Mouse (Mus musculus): ENCODE measurements at regions not wholly inside any gene's neighbourhood (a gene's known extent, or its start where the extent isn't known, plus 50 kb on each side); places are given as distances from the start of the nearest gene placed in this dataset.
"Not testable (repeated sequence)": the region's sequence is repeated elsewhere in the genome, so short reads cannot be mapped to it uniquely, and the experiment has no call there.

DNA sequence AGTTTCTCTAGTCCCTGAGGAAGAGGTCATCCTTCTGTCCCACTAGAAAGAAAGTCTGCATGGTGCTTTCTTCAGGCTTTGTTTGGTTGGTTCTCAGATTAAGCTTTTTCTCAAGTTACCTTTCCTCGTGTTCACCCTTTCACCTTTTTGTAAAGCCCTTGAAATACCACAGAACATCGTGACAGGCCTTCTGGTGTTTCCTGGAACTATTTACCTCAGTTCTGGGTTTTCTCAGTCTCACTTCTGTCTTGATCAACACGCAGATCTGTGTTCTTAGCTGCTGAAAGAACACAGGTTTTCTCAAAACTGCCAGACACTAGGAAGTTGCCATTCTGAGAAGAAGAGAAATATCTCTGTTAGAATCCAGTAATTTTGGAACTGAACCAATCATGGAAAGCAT lies 255.8 kb downstream of the Nfkbiz start:
- DNase-seq (ENCODE audit: low spot score in 2 of 2) = no peak

DNA sequence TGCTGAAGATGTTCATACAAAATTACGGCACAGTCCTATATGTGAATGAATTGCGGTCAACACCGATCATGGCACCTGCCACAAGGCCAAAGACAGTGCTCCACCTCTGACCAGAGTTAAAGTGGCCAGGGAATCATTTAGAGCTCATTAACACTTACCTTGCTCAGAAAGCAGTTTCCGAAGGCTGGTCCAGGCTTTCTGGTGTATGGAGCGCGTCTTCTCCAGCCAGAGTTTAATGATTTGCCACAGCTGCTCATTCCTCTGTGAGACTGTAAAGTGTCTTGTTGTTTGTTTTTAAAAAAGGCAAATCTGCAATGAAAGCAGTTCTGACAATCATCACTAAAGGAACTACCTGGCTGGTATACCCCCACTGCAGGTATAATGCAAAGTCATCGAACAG lies 256.7 kb downstream of the Nfkbiz start:
- no peak for DNase-seq (ENCODE audit: low spot score in 2 of 2)

DNA sequence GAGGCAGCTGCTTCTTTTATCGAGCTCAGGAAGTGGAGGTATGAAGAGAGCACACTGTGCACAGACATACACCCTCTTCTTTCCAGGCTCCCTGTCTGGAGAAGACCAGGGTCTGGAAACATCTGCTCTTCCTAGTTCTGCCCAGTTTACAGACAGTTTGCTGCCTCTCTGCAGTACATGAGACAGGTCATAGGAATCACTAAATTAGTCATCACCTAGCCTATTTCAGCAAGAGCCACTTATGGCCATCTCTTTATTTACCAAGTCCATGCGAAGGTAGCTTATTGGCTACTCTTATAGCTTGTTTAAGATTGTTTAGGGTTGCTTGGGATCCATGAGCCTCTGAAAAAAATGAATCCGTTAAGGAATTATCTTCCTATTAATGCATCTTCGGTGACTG lies 257.9 kb downstream of the Nfkbiz start:
- DNase-seq (ENCODE audit: low spot score in 2 of 2) = no peak

DNA sequence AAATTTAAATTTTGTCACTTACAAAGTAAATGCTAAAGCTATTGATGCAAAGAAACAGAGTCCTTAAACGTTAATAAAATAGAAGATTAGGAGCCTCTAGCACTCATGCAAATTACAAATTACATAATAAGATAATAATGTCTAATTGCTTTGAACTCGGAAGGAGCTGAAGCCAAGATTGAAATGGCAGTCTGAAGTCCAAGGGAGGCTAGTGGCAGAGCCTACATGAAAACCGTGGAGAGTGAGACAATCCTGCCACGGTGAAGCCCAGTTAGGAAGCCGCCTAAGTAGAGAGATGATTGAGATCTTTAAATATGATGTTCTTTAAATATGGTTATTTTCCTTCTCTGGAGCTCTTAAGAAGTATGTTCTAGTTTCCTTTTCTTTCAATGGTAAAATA lies 260.0 kb downstream of the Nfkbiz start:
- no peak for DNase-seq (ENCODE audit: low spot score in 2 of 2)

DNA sequence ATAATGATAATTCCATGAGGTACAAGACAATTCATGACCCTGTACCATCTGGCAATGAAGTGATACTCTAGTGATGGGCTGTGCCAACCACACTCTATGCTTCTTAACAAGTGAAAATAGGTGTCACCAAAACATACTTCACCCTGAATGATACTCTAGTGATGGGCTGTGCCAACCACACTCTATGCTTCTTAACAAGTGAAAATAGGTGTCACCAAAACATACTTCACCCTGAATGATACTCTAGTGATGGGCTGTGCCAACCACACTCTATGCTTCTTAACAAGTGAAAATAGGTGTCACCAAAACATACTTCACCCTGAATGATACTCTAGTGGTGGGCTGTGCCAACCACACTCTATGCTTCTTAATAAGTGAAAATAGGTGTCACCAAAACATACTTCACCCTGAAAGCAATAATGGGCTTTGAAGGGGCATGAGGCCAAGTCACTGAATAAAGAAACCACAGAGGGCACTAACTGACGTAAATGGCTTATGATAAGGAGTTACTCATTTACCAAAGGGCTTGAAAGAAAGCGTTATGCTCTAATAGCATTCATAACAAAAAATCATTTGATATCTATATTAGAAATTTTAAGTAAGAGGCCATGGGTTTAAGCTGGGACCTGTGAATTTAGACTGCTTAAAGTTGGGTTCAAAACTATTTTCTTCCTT lies 263.0 kb downstream of the Nfkbiz start:
- DNase-seq (ENCODE audit: low spot score in 2 of 2) = not testable (repeated sequence)

DNA sequence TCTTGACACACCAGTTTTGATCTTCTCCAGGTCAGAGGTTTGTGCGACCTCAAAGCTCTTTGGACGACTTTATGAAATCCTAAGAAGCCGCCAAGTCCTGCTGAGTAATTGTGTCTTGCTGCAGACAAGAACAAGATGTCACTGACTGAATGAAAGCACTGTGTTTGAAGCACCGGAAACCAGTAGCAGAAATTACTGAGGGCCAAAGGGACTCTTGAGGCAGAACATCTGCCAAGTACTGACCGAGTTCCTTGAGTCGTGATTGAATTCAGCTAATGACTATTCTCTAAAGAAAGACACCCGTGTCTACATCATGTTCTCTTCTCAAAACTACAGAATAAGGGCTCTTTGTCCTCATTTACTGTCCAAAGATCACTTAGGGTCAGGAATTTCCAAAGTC lies 267.6 kb downstream of the Nfkbiz start:
- no peak for DNase-seq (ENCODE audit: low spot score in 2 of 2)

DNA sequence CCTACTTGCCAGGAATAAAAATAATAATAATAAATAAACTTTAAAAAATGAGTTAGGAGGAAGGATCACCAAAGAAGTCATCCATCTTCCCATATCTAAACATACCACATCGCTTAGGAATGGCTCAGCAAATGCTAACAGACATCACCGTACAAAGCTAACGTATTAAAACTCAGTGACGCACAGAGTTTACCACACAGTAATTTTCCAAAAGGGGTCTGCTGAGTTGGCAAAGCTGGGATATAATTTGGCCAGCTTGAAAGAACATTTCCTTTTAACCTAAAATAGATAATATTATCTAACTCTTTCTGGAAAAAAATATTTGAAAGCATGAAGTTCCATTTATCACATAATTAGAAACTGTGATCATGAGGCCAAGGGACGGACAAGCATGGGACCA lies 268.6 kb downstream of the Nfkbiz start:
- DNase-seq (ENCODE audit: low spot score in 2 of 2) = no peak

DNA sequence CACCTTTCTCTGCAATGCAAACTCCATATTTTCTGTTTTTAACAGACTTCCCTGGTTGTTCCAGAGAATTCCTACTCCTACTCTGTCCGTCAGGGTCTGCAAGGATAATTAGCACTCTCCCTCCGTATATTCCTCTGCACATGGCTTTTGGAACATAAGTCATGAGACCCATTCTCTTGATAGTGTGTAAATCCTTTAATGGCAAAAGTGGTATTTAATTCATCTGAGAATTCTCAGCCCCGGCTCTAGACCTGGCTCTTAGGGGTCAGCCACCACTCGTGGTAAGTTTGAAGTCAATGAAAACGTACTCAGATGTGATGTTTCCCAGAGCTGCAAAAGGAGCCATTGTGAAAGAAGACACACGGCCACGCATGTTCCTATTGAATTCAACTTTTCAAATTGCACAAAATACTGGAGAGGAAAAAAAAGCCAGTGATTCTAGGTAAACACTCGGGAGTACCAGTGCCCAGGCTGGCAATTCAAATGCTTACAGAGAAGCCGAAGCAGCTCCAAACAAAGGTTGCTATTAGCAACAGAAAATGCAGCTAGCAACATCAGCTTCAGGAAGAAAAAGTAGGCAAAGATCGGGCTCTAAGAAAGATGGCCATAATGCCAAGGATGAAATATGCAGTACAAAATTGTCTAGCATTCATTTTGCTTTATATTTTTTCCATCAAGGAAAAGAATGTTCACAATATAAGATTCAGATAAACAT lies 258.2 kb upstream of the Zpld1 start:
- peak in 1 of 2 experiments; percentile 9 for DNase-seq (ENCODE audit: low spot score in 2 of 2)

DNA sequence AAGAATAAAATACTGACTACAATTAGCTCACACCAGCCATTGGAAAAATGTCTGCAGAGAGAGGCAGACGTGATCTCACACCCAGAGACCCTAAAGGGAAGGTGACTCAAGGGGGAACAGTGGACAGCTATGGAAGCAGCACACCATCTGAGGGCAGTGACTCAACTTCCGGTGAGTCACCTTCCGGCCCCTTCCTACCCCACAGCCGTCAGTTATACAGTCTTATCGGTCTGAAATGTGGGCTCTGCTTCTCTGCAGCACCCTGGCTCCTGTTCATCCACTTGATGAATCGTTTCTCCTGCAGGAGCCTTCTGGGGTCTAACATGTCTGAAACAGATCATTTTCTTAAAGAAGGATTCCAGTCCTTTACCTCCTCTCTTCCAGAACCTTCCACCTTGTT lies 257.4 kb upstream of the Zpld1 start:
- DNase-seq (ENCODE audit: low spot score in 2 of 2) = no peak

DNA sequence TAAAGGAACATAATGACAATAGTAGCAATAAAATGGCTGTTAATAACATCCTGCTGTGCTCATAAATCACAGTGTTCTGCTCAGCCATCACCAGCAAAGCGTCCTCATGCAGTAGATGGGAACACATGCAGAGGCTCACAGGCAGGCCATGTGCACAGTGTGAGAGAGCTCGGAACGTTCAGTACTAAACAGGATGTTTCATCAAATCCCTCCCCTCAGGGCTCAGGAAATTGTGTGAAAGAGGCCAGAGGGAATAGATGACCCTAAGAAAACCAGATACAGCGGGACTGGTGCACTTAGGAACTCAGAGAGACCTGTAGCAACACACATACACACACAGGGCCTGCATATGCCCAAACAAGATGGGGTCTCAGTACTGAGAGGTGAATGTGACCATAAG lies 256.1 kb upstream of the Zpld1 start:
- no peak for DNase-seq (ENCODE audit: low spot score in 2 of 2)

DNA sequence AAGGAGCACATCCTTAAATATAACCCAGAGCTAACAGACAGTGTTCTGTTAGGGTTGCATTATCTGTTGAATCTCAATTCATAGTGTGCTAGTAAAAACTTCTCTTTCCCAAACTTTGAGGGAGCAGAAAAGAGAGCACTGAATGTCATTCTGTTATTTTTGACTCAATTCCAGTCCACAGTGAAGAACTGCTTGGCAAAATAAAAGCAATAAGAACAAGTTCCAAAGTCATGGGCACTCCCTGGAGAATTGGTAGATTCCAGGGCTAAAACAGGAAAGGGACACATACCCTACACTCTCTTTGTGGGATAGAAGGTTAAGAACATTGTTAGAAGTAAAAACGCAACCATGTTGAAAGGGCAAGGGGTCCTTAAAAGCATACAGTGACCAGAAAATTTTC lies 253.6 kb upstream of the Zpld1 start:
- peak in 1 of 2 experiments; percentile 15 for DNase-seq (ENCODE audit: low spot score in 2 of 2)

DNA sequence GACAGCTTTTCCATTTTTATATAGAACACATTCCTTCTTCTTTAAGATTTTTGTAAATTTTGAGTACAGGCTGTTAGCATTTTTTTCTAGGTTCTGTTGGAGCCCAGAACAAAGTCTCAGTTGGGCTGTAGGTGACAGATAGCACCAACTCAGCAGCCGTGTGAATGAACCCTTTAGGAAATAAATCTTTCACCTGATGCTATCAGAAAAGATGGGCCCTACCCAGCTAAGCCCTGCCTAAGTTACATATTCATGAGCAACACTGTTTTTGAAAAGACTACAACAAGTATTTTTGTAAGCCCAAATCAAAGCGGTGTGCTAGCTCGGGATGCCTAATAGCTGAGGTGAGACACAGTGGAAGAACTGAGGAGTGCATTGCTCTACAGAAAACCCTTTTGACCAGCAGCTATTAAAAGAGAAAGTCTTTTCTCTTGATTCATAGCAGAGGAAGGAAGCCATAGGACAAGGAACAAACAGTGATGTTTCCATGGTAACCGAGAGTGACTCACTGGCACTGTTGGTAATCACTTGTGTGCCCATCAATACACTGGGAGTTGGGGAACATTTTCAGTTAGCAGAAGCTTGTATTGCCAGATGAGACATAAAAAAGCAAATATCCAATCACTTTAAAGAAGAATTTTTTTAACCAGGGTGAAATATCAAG lies 253.0 kb upstream of the Zpld1 start:
- peak in 1 of 2 experiments; percentile 55 for DNase-seq (ENCODE audit: low spot score in 2 of 2)

DNA sequence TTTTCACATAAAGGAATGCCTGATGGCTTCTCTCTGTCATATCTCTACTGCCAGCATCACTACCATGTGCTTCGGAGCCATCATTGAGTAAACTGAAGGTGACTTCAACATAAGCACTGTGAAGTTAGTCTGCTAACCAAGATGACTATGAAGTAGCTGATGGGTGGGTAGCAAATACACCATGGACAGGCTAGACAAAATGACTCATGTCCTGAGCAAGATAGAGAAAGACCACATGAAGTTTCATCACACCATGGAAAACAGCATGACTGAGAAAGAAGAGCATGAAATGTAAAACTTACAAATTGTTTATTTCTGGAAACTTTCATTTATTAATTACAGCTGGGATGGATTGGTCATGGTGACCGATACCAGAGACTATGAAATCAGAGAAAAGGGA lies 249.3 kb upstream of the Zpld1 start:
- no peak for DNase-seq (ENCODE audit: low spot score in 2 of 2)

DNA sequence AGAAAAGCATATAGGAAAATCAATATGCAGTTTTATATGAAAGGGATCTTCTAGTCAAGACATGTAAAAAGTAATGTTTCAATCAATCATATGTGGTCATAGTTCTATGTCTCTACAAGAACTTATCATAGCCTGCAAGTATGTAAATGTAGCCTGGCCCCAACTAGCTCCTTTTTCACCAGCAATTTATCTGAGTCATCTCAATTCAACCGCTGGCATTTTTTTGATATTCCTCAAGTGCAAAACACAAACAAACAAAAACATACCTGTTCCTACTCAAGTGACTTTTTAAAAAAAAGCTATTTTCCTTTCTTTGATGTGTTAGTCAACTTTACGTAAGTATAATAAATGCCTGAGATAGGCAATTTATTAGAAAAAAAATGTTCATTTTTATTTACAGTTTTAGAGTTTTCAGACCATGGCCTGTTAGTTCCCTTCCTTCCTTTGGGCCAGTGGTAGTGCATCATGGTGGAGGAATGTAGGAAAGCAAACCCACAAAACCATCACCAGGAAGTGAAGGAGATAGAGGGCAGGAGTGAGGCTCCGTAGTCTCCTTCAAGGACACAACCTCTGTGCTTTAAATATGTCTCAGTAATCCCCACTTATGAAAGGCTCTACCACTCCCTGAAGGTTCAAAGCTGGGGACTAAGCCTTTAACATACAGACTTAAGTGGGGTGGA lies 242.7 kb upstream of the Zpld1 start:
- DNase-seq (ENCODE audit: low spot score in 2 of 2) = no peak

DNA sequence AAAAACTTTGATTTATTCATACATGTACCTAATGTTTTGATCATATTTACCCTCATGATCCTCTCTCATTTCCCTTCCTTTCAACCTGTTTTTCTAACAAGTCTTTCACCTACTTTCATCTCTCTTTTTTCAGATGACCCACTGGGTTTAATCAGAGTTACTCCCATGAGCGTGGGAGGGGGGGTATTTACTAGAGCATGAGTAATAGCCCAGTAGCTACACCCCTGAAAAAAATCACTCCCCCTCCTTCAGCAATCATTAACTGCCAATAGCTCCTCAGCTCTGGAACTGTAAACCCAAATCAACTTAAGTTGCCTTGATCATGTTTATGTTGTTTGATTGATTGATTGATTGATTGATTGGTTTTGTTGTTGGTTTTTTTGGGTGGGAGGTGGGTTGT lies 241.4 kb upstream of the Zpld1 start:
- no peak for DNase-seq (ENCODE audit: low spot score in 2 of 2)

DNA sequence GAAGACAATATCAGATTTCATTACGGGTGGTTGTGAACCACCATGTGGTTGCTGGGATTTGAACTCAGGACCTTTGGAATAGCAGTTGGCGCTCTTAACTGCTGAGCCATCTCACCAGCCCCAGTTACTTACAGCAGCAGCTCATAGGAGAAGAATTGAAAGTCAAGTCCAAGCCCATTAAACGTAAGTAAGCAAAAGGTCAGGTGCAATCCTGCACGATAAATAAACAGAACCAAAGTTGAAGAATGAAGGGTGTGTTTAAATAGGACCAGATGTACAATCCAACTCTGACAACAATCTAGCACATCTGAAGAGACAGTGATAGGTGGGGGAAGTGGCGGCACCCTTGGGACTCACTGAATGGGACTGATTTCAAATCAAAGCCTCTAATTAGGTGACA lies 239.8 kb upstream of the Zpld1 start:
- no peak for DNase-seq (ENCODE audit: low spot score in 2 of 2)

DNA sequence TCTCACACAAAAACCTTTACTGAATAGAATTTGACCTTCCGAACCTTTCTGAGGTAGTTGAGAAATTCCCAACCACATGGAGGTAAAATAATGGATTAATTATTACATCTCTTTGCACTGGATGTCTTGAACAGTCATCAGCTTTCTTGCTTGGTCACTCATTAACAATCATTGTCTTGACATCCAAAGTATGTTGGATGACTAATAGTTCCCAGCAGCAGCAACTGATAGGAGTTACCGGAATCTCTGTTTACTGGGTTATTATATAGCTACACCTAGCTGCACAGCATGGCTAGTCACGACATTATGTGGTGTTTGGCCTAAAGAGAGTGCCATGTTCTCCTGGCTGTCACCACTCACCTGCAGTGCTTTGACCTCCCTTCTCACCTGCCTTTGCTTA lies 234.9 kb upstream of the Zpld1 start:
- DNase-seq (ENCODE audit: low spot score in 2 of 2) = no peak

DNA sequence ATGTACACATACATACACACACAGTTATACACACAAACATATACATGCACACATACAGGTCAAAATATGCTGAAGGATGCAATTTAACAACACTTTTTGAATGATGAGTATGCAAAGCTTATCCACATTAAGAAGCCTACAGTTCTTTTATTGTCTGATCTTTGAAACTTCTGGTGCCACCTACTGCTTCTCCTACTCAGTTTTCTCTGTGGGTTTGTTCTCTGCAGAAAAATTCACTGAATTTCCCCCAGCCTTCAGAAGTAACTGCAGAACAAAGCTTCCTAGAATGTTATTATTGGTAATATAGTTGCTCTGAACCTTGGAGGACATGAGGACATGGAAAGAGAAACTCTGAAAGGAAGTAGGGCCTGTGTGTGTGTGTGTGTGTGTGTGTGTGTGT lies 233.1 kb upstream of the Zpld1 start:
- no peak for DNase-seq (ENCODE audit: low spot score in 2 of 2)

DNA sequence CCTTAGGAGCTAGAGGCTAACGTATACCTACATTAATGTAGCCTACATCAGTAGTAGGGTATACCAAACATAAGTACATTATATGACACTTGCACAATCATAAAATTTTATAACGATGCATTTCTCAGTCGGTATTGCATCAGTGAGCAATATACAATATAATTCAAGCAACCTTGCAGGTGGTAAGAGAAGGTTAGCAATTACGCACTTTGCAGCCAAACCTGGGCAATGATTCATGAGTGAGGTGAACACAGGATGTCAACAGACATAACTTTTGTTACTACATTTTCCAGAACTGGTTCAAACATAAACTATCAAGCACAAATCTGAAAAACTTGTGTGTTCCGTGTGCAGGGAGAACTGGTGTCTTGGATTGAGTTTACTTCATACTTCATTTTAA lies 229.9 kb upstream of the Zpld1 start:
- no peak for DNase-seq (ENCODE audit: low spot score in 2 of 2)

DNA sequence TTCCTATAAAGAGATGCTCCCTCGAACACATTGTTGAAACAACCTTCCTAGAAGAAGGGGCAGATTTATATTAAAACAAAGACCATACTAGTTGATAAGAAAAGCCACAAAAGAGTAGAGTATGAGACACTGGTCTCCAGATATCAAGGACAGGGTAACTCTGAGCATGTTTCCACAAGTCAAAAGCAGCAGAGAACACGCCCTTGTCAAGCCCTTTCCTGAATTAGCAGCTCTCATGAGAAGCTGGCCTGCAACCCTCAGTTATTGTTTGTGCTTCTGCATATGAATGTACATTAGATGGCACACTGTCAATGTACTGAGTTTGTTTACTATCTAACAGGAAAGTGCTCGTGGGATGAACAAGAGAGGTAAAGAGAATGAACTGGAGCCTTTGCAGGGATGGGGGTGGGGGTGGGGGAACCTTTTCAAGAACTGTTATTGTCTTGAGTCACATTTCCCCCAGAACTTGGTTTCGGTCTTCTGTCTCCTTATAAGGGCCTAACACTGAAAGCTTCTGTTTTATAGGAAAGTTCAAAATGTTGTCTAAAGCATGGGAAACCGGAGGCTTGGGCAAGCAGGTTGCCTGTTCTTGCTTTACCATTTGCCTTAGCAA lies 228.6 kb upstream of the Zpld1 start:
- no peak for DNase-seq (ENCODE audit: low spot score in 2 of 2)

DNA sequence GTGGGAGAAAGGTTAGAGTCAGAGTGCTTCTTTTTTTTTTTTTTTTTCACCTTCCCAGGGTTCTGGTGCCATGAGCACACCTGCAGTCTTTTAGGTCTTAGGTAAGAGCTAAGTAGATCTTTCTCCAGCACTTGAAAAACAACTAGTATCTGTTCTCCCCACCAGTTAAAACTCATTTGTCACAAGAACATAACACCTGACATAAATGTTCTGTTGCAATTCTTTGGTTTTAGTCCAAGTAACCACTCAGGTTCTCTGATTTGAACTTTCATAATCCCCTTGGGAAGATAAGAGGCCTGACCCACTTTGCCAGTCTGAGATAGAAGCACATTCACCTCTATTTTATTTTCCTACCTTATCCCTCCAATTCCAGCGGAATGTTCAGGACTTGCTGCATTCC lies 225.5 kb upstream of the Zpld1 start:
- no peak for DNase-seq (ENCODE audit: low spot score in 2 of 2)

DNA sequence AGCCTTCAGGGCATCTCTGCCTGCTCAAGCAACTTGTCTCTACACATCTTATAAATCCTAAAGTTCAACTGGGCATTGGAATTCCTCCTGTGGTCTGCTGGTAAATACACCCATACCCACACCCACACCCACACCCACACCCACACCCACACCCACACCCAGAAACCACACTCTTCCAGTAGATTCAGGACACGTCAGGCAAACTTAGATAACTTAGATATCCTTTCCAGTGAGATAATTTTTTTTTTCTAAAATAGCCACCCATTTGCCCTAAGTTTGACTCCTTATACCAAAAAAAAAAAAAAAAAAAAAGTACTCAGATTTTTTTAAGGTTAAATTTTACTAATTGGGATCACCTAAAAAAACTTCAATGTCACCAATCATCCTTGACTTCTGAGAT lies 224.5 kb upstream of the Zpld1 start:
- DNase-seq (ENCODE audit: low spot score in 2 of 2) = no peak

Data from layer of hippocampus, postnatal 14 days (tissue).